Mouse (Mus musculus): ENCODE measurements around the gene Lce1i. TPM values are rescaled to one million over a fixed set of nuclear protein-coding genes. Genes with fewer than 3 reads are reported as not detected.

Gene Lce1i
- not detected for polyA plus RNA-seq (2014; fragmentation: Illumina TruSeq; extraction: RNeasy Lipid Tissue Mini Kit (QIAGEN cat#74804); ENCODE audit: low read depth, low replicate concordance)

GRCm38 (mm10) chr3:92778799-92779198 lies at the start of gene Lce1i:
Gene Lce1i (minus strand): TSS chr3:92778899.

DNA sequence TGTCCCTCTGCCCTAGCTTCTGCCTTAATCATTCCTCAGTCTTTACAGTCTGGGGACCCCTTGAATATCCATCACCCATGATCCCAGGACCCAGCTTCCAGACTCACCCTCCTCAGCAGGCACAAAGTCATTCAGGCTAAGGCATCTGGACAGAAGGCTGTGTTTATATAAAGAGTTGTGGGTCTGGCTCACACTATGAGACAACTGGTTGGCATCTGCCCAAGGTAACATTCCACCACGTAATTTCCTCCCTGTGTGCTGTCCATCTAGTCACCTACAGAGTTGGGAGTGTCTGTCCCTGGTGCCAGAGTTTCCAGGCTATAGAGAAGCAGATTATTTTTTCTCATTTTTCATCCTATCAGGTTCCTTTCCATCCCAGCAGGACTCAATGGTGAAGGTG lies 48.4 kb upstream of the Lce1i start, which contains the start of gene Kprp:
Gene Kprp, minus strand, starts transcription at position 140 of the 400 bp plus-strand sequence.

GRCm38 (mm10) chr3:92807791-92808190 lies 29.1 kb upstream of the Lce1i start, which contains the start of gene Lce1k:
Gene Lce1k (minus strand): TSS chr3:92807891.

DNA sequence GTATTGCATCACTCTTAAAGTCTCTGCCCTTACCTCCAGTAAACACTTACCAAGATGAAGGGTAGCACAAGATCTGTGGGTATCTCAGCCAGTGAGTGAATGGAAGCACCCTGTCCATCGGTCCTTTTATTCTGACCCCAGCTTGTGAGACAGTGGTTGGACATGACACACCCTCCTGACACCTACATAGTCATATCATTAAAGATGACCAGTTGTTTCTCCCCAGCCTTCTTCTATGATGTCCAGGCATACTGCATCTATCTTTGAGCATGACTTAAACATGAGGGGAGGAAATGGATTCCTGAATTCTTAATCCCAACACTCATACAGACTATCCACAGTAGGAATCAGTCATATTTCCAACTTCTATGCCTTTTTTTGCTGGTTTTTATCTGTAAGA lies 11.7 kb upstream of the Lce1i start, which contains the start of gene Lce1j:
Gene Lce1j, minus strand, starts transcription at position 101 of the 400 bp plus-strand sequence.

GRCm38 (mm10) chr3:92764965-92765364 lies 13.7 kb downstream of the Lce1i start, which contains the start of gene Lce1h:
Gene Lce1h (minus strand): TSS chr3:92765065.

DNA sequence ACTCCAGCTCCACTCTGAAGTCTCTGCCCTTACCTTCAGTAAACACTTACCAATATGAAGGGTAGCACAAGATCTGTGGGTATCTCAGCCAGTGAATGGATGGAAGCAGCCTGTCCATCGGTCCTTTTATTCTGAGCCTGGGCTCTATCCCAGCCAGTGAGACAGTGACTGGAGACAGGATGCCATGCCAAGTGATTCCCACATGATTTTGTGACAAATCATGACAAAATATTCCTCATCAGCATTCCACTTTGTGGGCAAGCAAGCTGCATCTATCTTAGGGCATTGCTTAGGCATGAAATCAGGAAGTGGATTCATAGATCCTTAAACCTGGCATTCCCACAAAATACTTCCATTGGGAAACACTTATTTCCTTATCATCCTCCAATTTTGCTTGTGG lies 26.5 kb downstream of the Lce1i start, which contains the start of gene Lce1g:
Gene Lce1g, minus strand, starts transcription at position 101 of the 400 bp plus-strand sequence.

DNA sequence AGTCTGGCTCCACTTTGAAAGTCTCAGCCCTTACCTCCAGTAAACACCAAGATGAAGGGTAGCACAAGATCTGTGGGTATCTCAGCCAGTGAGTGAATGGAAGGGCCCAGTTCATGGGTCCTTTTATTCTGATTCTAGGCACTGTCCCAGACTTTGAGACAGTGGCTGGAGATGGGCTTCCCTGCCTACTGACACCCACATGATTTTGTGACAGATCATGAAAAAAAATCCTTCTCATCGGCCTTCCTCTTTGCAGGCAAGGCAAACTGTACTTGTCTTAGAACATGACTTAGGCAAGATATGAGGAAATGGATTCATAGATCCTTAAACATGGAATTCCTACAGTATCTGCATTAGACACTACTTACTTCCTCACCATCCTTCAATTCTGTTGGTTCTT lies 39.7 kb downstream of the Lce1i start, which contains the start of gene Gm38119:
Gene Gm38119, minus strand, starts transcription at position 101 of the 400 bp plus-strand sequence.

Other genes with a start within 250 kb of the Lce1i start
- not detected for gene 2310046K23Rik, start 244.4 kb downstream of the Lce1i start, polyA plus RNA-seq (2014; fragmentation: Illumina TruSeq; extraction: RNeasy Lipid Tissue Mini Kit (QIAGEN cat#74804); ENCODE audit: low read depth, low replicate concordance)
- gene Ivl, start 205.2 kb downstream of the Lce1i start, polyA plus RNA-seq (2014; fragmentation: Illumina TruSeq; extraction: RNeasy Lipid Tissue Mini Kit (QIAGEN cat#74804); ENCODE audit: low read depth, low replicate concordance): 0.21 TPM
- gene Smcp, start 189.9 kb downstream of the Lce1i start, polyA plus RNA-seq (2014; fragmentation: Illumina TruSeq; extraction: RNeasy Lipid Tissue Mini Kit (QIAGEN cat#74804); ENCODE audit: low read depth, low replicate concordance): 4,960 TPM
- 0.48 TPM for gene 2210017I01Rik, start 171.4 kb downstream of the Lce1i start, polyA plus RNA-seq (2014; fragmentation: Illumina TruSeq; extraction: RNeasy Lipid Tissue Mini Kit (QIAGEN cat#74804); ENCODE audit: low read depth, low replicate concordance)
- gene Lce6a, start 157.2 kb downstream of the Lce1i start, polyA plus RNA-seq (2014; fragmentation: Illumina TruSeq; extraction: RNeasy Lipid Tissue Mini Kit (QIAGEN cat#74804); ENCODE audit: low read depth, low replicate concordance): 2.4 TPM
- gene Lce1a1, start 130.6 kb downstream of the Lce1i start, polyA plus RNA-seq (2014; fragmentation: Illumina TruSeq; extraction: RNeasy Lipid Tissue Mini Kit (QIAGEN cat#74804); ENCODE audit: low read depth, low replicate concordance): not detected
- not detected for gene Lce1b, start 122.0 kb downstream of the Lce1i start, polyA plus RNA-seq (2014; fragmentation: Illumina TruSeq; extraction: RNeasy Lipid Tissue Mini Kit (QIAGEN cat#74804); ENCODE audit: low read depth, low replicate concordance)
- not detected for gene Lce1a2, start 108.6 kb downstream of the Lce1i start, polyA plus RNA-seq (2014; fragmentation: Illumina TruSeq; extraction: RNeasy Lipid Tissue Mini Kit (QIAGEN cat#74804); ENCODE audit: low read depth, low replicate concordance)
- not detected for gene Lce1c, start 99.7 kb downstream of the Lce1i start, polyA plus RNA-seq (2014; fragmentation: Illumina TruSeq; extraction: RNeasy Lipid Tissue Mini Kit (QIAGEN cat#74804); ENCODE audit: low read depth, low replicate concordance)
- gene Lce1d, start 91.7 kb downstream of the Lce1i start, polyA plus RNA-seq (2014; fragmentation: Illumina TruSeq; extraction: RNeasy Lipid Tissue Mini Kit (QIAGEN cat#74804); ENCODE audit: low read depth, low replicate concordance): not detected
- not detected for gene Lce1e, start 69.8 kb downstream of the Lce1i start, polyA plus RNA-seq (2014; fragmentation: Illumina TruSeq; extraction: RNeasy Lipid Tissue Mini Kit (QIAGEN cat#74804); ENCODE audit: low read depth, low replicate concordance)
- gene Lce1f, start 58.5 kb downstream of the Lce1i start, polyA plus RNA-seq (2014; fragmentation: Illumina TruSeq; extraction: RNeasy Lipid Tissue Mini Kit (QIAGEN cat#74804); ENCODE audit: low read depth, low replicate concordance): not detected
- not detected for gene Gm38119, start 39.8 kb downstream of the Lce1i start, polyA plus RNA-seq (2014; fragmentation: Illumina TruSeq; extraction: RNeasy Lipid Tissue Mini Kit (QIAGEN cat#74804); ENCODE audit: low read depth, low replicate concordance)
- not detected for gene Lce1g, start 26.6 kb downstream of the Lce1i start, polyA plus RNA-seq (2014; fragmentation: Illumina TruSeq; extraction: RNeasy Lipid Tissue Mini Kit (QIAGEN cat#74804); ENCODE audit: low read depth, low replicate concordance)
- gene Lce1h, start 13.8 kb downstream of the Lce1i start, polyA plus RNA-seq (2014; fragmentation: Illumina TruSeq; extraction: RNeasy Lipid Tissue Mini Kit (QIAGEN cat#74804); ENCODE audit: low read depth, low replicate concordance): not detected
- not detected for gene Lce1j, start 11.6 kb upstream of the Lce1i start, polyA plus RNA-seq (2014; fragmentation: Illumina TruSeq; extraction: RNeasy Lipid Tissue Mini Kit (QIAGEN cat#74804); ENCODE audit: low read depth, low replicate concordance)
- not detected for gene Lce1k, start 29.0 kb upstream of the Lce1i start, polyA plus RNA-seq (2014; fragmentation: Illumina TruSeq; extraction: RNeasy Lipid Tissue Mini Kit (QIAGEN cat#74804); ENCODE audit: low read depth, low replicate concordance)
- gene Kprp, start 48.3 kb upstream of the Lce1i start, polyA plus RNA-seq (2014; fragmentation: Illumina TruSeq; extraction: RNeasy Lipid Tissue Mini Kit (QIAGEN cat#74804); ENCODE audit: low read depth, low replicate concordance): not detected
- not detected for gene Lce1l, start 72.4 kb upstream of the Lce1i start, polyA plus RNA-seq (2014; fragmentation: Illumina TruSeq; extraction: RNeasy Lipid Tissue Mini Kit (QIAGEN cat#74804); ENCODE audit: low read depth, low replicate concordance)
- not detected for gene 2310050C09Rik, start 91.3 kb upstream of the Lce1i start, polyA plus RNA-seq (2014; fragmentation: Illumina TruSeq; extraction: RNeasy Lipid Tissue Mini Kit (QIAGEN cat#74804); ENCODE audit: low read depth, low replicate concordance)
- not detected for gene Lce3a, start 147.3 kb upstream of the Lce1i start, polyA plus RNA-seq (2014; fragmentation: Illumina TruSeq; extraction: RNeasy Lipid Tissue Mini Kit (QIAGEN cat#74804); ENCODE audit: low read depth, low replicate concordance)
- gene Lce3b, start 154.1 kb upstream of the Lce1i start, polyA plus RNA-seq (2014; fragmentation: Illumina TruSeq; extraction: RNeasy Lipid Tissue Mini Kit (QIAGEN cat#74804); ENCODE audit: low read depth, low replicate concordance): not detected
- gene Lce3c, start 165.6 kb upstream of the Lce1i start, polyA plus RNA-seq (2014; fragmentation: Illumina TruSeq; extraction: RNeasy Lipid Tissue Mini Kit (QIAGEN cat#74804); ENCODE audit: low read depth, low replicate concordance): not detected
- not detected for gene Lce3d, start 178.5 kb upstream of the Lce1i start, polyA plus RNA-seq (2014; fragmentation: Illumina TruSeq; extraction: RNeasy Lipid Tissue Mini Kit (QIAGEN cat#74804); ENCODE audit: low read depth, low replicate concordance)
- gene Lce3e, start 188.2 kb upstream of the Lce1i start, polyA plus RNA-seq (2014; fragmentation: Illumina TruSeq; extraction: RNeasy Lipid Tissue Mini Kit (QIAGEN cat#74804); ENCODE audit: low read depth, low replicate concordance): not detected
- not detected for gene Lce3f, start 213.3 kb upstream of the Lce1i start, polyA plus RNA-seq (2014; fragmentation: Illumina TruSeq; extraction: RNeasy Lipid Tissue Mini Kit (QIAGEN cat#74804); ENCODE audit: low read depth, low replicate concordance)
- gene Crct1, start 236.8 kb upstream of the Lce1i start, polyA plus RNA-seq (2014; fragmentation: Illumina TruSeq; extraction: RNeasy Lipid Tissue Mini Kit (QIAGEN cat#74804); ENCODE audit: low read depth, low replicate concordance): not detected
- gene Lce1m, start 240.2 kb upstream of the Lce1i start, polyA plus RNA-seq (2014; fragmentation: Illumina TruSeq; extraction: RNeasy Lipid Tissue Mini Kit (QIAGEN cat#74804); ENCODE audit: low read depth, low replicate concordance): not detected

All from testis, adult 10 weeks (tissue).